Mouse (Mus musculus) natural killer cell, adult 2 months (primary cell): ENCODE results near the gene Cfap45.

Source experiments
- DNase-seq, 2 experiments: peaks; one replicate each; pipeline ENCODE4 v3.0.0; 2022; ENCODE audit warnings: low spot score in 2 of 2

The Cfap45 gene

GRCm38 (mm10) chr1:172496030-172496429, 24.6 kb upstream of the Cfap45 start:
- no peak for DNase-seq

- no peak for DNase-seq
Measured at GRCm38 (mm10) chr1:172497428-172497827, 23.2 kb upstream of the Cfap45 start.

GRCm38 (mm10) chr1:172499765-172500441, 20.7 kb upstream of the Cfap45 start, which contains the start of gene Tagln2:
TSS of gene Tagln2 (plus strand) at chr1:172500047.
- DNase-seq, result peak; percentile 67 to 70

- DNase-seq, result peak; percentile 83 to 88
Measured at GRCm38 (mm10) chr1:172500451-172501370, 19.9 kb upstream of the Cfap45 start.

DNA sequence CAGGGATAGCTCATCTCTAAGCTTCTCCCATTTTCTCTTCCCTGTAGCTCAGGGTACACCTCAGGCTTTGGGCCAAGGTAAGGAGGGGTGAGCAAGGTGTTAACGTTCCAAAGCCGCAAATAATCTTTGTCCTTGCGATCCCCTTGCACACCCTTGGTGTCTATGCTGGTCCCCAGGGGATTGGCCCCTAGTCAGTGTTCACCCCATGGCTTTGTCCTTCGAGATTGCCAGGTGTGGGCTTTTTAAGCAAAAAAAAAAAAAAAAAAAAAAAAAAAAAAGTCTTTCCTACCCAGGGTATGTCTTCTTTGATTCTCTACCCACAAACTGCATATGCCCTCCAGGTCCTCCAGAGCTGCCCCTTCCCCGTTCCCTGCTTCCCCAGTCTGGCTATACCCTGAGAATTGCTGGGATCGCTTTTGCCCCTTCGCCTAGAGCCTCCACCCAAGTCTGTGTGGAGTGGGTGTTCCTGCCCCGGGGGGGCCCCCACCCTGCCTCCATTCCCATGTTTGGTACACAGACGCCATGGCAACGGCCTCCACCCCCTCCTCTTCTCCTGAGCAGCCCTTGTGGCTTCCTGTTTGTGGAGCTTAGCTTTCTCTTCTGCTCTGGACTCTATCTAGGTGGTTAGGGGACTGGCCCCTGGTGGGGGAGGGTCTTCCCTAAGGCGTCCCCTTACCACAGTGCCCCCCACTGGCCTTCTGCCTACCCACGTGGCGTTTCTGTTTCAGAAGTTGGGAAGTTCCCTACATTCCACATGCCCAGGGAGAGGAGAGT, 19.0 kb upstream of the Cfap45 start:
- peak; percentile 81 to 84 for DNase-seq

DNA sequence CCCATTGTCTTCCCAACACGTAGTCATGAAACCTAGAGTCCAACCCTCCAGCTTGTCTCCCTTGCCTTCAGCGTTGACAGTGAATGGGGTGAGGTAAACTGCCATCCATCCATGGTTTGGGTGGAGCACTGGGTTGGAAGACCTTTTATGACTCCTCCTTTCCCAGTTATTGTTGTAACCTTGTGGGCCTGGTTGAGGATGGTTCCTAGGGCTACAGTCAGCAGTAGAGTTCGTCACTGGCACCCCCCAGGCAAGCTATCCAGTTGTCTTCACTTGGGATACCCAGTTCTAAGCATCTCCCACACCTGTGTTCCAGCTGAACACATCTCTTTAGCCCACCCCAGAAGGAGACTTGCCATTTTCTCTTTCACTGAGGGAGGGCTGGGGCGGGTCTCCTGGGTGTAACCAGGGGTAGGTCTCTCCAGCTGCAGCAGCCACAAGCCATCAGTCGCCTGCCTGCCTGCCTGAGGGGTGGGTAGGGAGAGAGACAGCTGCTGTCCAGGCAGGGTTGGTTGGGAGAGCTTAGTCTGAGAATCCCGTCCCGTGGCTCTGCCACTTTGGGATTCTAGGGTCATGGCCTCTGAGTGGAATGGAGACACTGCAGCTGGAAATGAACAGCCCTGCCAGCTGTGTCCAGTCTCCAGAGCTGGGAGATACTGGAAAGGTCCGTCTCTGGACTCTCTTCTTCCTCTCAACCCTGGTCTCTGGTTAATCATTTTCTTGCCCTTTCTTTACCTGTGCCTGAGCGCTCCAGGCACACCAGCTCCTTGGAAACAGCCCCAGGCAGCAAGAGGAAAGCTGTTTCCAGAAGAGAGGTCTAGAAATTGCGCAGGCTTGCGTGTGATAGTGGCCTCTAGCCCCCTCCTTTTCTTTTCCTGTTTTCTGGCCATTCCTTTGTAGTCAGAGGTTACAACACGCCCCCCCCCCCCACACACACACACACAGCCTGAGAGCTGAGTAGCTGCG, 18.2 kb upstream of the Cfap45 start:
- DNase-seq, result no peak

- no peak for DNase-seq
Measured at GRCm38 (mm10) chr1:172503111-172503997, 17.2 kb upstream of the Cfap45 start.

DNA sequence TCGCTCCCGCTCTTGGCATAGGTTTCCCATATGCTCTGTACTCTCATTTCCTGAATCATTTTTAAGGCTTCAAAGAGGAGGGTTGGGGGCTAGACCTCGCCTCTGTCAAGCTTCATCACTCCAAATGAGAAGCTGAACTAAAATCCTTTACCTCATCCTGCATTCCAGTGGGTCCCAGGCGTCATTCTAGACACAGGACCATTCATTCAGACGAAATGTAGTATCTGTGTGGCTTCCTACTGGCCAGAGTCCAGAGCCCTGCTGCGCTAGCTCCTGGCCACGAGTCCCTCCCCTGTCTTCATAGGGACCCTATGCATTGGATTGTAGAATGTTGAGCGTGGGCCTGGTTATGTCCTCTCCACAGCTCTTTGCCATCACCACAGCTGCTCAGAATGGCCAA, 15.8 kb upstream of the Cfap45 start:
- no peak for DNase-seq

DNA sequence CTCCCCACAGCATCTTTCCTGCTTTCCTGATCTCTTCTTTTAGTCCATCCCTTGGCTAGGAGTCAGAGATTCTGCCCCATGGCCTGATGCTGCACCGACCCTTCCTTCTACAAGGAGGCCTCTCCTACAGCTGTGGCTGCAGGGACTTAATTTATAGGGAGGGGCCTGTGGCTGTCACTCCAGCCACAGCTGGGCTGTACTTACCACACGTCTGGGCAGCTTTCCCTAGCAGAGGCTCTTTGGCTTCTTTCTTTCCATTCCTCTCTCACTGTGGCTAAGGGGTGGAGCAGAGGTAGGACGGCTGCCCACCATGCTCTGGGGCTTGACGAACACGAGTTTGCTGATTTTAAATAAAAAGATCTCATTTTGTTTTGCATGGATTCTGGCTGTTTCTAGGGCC, 13.6 kb upstream of the Cfap45 start:
- peak in 1 of 2 experiments; percentile 32 for DNase-seq

GRCm38 (mm10) chr1:172507701-172508100, 12.9 kb upstream of the Cfap45 start:
- no peak for DNase-seq

- no peak for DNase-seq
Measured at GRCm38 (mm10) chr1:172508172-172508571, 12.4 kb upstream of the Cfap45 start.

DNA sequence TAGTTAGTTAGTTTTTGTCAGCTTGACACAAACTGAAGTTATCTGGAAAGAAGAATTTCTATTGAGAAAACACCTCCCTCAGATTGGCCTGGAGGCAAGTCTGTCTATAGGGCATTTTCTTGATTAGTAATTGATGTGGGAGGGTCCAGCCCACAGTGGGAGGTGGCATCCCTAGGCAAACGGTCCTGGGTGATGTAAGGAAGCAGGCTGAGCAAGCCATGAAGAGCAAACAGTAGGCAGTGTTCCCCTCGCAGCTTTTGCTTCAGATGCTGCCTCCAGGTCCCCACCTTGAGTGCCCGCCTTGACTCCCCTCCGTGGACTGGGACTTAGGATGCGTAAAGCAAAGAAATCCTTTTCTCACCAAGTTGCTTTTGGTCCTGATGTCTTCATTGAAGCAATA, 11.4 kb upstream of the Cfap45 start:
- no peak for DNase-seq

GRCm38 (mm10) chr1:172509983-172510382, 10.6 kb upstream of the Cfap45 start:
- DNase-seq, result no peak

DNA sequence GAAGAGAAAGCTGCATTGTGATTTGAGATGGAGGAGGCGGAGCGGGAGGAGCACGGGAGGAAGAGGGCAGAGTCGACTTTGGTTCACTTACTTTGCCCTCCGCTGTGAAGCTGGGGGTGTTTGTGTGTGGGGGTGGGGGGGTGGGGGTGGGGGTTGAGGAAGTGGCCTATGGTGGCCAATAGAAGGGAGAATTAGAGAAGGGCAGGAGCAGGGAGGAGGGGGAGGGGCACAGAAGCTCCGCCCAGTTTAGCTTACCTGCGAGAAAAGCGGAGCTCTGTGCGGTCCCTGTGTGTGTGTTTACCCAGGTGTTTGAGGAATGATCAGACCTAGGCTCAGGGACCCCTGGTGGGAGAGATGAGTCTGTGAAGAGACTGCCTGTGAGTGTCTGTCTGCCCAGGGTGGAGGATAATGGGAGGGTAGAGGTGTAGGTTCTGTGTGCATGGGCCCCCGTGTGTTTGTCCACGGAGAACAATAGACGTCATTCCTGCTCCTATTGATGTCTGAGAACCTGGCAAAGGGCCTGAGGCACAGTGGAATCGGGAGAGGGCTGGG, 10.1 kb upstream of the Cfap45 start:
- no peak for DNase-seq

DNA sequence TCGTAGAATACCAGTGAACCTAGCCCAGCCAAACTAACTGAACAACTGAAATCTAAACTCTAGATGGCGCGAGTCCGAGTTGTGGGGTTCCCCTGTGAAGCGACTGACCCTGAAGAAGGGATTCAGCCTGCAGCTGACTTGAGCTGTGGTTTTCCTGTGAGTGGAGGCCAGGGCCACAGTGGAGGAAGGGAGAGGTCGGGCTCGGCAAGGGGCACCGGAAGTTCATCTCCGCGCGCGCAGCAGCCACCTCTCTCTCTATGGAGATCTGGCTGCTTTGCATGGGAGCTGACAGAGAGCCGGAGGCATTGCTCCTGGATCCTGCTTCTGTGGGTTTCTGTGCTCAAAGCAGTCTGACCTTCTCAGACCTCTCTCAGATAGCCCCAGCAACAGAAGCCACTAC, 7.6 kb upstream of the Cfap45 start:
- DNase-seq, result peak; percentile 86 to 92

GRCm38 (mm10) chr1:172513525-172514212, 6.9 kb upstream of the Cfap45 start:
- DNase-seq, result peak; percentile 91 to 96

GRCm38 (mm10) chr1:172514213-172514529, 6.4 kb upstream of the Cfap45 start:
- no peak for DNase-seq

DNA sequence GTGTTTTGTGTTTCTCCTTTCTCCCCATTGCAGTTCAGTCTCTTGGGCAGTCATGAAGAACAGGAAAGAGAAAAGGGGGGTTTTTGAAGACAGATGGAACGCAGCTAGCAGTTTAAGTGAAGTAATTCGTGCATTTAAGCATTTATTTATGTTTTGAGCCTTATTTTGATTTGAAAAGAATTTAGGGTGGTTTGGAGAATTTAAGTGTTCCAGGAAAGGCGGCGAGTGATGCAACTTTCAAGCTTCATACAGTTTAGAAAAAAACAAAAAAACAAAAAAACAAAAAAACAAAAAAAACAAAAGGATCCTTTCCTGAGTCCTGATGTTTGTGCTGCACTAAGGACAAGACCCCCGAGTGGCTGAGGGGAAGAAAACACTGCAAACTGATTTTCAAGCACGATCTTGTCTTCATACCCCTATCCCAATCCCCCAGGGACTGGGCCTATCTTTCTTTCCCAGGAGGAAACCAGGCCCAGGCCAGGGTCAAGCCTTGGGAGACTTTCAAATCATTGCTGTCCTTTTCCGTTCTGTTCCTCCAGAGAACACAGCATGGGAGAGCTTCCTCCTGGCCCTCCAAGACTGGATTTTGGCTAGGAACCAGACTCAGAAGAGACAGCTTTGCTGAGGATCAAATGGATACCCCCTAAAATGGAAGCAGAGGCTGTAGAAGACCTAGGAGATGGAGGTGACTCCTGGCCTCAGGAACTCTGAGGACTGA, 5.9 kb upstream of the Cfap45 start:
- DNase-seq, result no peak

DNA sequence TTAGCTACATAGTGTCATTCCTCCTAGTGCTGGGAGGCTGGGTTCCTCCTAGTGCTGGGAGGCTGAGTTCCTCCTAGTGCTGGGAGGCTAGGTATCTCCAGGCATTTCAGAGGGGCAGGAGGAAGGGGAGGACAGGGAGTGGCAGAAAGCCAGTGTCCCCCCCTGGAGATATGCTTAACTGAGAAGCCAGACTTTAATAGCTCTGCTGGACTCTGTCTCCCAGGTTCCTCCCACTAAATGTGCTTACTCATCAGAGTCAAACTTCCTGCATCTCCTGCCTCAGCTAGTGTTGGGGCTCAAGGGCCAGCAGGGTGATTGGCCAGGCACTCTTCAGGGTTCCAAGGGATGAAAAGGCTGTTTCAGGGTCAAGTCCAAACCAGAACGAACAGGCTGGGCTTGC, 5.2 kb upstream of the Cfap45 start:
- DNase-seq, result no peak
